Mouse (Mus musculus) neural tube, embryonic 13.5 days (tissue): Measurements from ENCODE around the gene Jag2. TPM values are rescaled to one million over a fixed set of nuclear protein-coding genes. Genes with fewer than 3 reads are reported as not detected.

Experiments
- ATAC-seq: fragments of 200-750 bp; cut with Nextera tagmentation; 2 replicates; pipeline ENCODE4 v1.8.0; 2017; ENCODE audit warnings: low read depth, mild to moderate bottlenecking, moderate TSS enrichment, moderate library complexity
- H3K27ac ChIP-seq: fragments of 300-500 bp; sonication (generic); replicated peaks from 2 replicates; pipeline ENCODE4 v1.5.1; 2015; ENCODE audit warnings: moderate library complexity, mild to moderate bottlenecking, inconsistent platforms
- H3K27me3 ChIP-seq: fragments of 300-500 bp; sonication (generic); 2 replicates; pipeline ENCODE4 v1.6.1; 2015; ENCODE audit warnings: mild to moderate bottlenecking, inconsistent platforms
- H3K36me3 ChIP-seq: fragments of 300-500 bp; sonication (generic); 2 replicates; pipeline ENCODE4 v1.6.1; 2015; ENCODE audit warnings: mild to moderate bottlenecking, inconsistent platforms
- H3K4me1 ChIP-seq: fragments of 300-500 bp; sonication (generic); replicated peaks from 2 replicates; pipeline ENCODE4 v1.6.1; 2015; ENCODE audit warnings: inconsistent platforms
- H3K4me2 ChIP-seq: fragments of 300-500 bp; sonication (generic); 2 replicates; pipeline ENCODE4 v1.6.1; 2015; ENCODE audit warnings: inconsistent platforms, mild to moderate bottlenecking, moderate library complexity
- H3K4me3 ChIP-seq: fragments of 300-500 bp; sonication (generic); 2 replicates; pipeline ENCODE4 v1.5.1; 2015; ENCODE audit warnings: mild to moderate bottlenecking, inconsistent platforms
- H3K9ac ChIP-seq: fragments of 300-500 bp; sonication (generic); 2 replicates; pipeline ENCODE4 v1.6.1; 2015; ENCODE audit warnings: moderate library complexity, mild to moderate bottlenecking, inconsistent platforms
- H3K9me3 ChIP-seq: fragments of 300-500 bp; sonication (generic); 2 replicates; pipeline ENCODE4 v1.6.1; 2016; ENCODE audit warnings: inconsistent platforms
- WGBS: fragments of 180-500 bp; shearing (Covaris S2); methylation state at CpG from one replicate; pipeline ENCODE4 v1.1.7; 2015; 5-methylcytosine and 5-hydroxymethylcytosine counted together
- polyA plus RNA-seq: library from polyadenylated mRNA; unstranded; fragments of >200 nt; fragmentation: Nextera tagmentation; extraction: Ambion mirVana; gene quantifications from 2 replicates; pipeline ENCODE4 v1.2.1, GENCODE M21; 2015

Jag2 gene
- polyA plus RNA-seq, 1 experiment from 2014 or later, result 8.6 TPM

GRCm38 (mm10) chr12:112894303-112894884 is 35.2 kb downstream of the Jag2 start:
- Histone ChIP-seq H3K36me3 (no peaks in the 10 kb centered on the region), H3K4me2 (no peak overlapping the region), H3K27ac (0 out of 2 replicates have a peak overlapping the region, but pooled peaks have one; percentile 33), H3K9ac (0 out of 2 replicates have a peak overlapping the region, but pooled peaks have one; percentile 22), H3K4me3 (no peak overlapping the region), H3K9me3 (no peaks in the 10 kb centered on the region), H3K4me1 (peaks cover 24% of the 10 kb centered on the region), H3K27me3 (no peaks in the 10 kb centered on the region; the same call in 1 of the 2 replicates)
- 69% methylated on average over 11 of the region's 11 CpGs for WGBS
- no peak for ATAC-seq

GRCm38 (mm10) chr12:112885465-112885864 is 44.1 kb downstream of the Jag2 start:
- Histone ChIP-seq H3K4me2 (no peak overlapping the region), H3K4me1 (no peaks in the 10 kb centered on the region), H3K27ac (no peak overlapping the region), H3K4me3 (no peak overlapping the region), H3K9me3 (no peaks in the 10 kb centered on the region), H3K27me3 (no peaks in the 10 kb centered on the region), H3K9ac (no peak overlapping the region), H3K36me3 (no peaks in the 10 kb centered on the region)
- no peak for ATAC-seq
- WGBS, result 57% methylated on average over 7 of the region's 7 CpGs

- no peak overlapping the region for H3K9ac ChIP-seq
- no peak overlapping the region for H3K4me2 ChIP-seq
- peaks cover 17% of the 10 kb centered on the region for H3K4me1 ChIP-seq
- no peaks in the 10 kb centered on the region for H3K9me3 ChIP-seq
- H3K36me3 ChIP-seq, result no peaks in the 10 kb centered on the region
- no peak overlapping the region for H3K27ac ChIP-seq
- peaks cover 38% of the 10 kb centered on the region for H3K27me3 ChIP-seq
- no peak overlapping the region for H3K4me3 ChIP-seq
- ATAC-seq, result no peak
- WGBS, result 75% methylated on average over 6 of the region's 6 CpGs
These were observed 48.2 kb downstream of the Jag2 start for GRCm38 (mm10) chr12:112881301-112881815.

- Histone ChIP-seq H3K27me3 (peaks cover 45% of the 10 kb centered on the region), H3K9me3 (no peaks in the 10 kb centered on the region), H3K4me2 (no peak overlapping the region), H3K36me3 (no peaks in the 10 kb centered on the region), H3K4me3 (no peak overlapping the region), H3K9ac (no peak overlapping the region), H3K4me1 (peaks cover 24% of the 10 kb centered on the region), H3K27ac (no peak overlapping the region)
- ATAC-seq, result no peak
- 83% methylated on average over 4 of the region's 4 CpGs for WGBS
These were observed 48.9 kb downstream of the Jag2 start for GRCm38 (mm10) chr12:112880661-112881060.

- H3K4me1 ChIP-seq, result peaks cover 24% of the 10 kb centered on the region
- no peaks in the 10 kb centered on the region for H3K9me3 ChIP-seq
- H3K27me3 ChIP-seq, result peaks cover 55% of the 10 kb centered on the region
- no peak overlapping the region for H3K4me2 ChIP-seq
- H3K27ac ChIP-seq, result no peak overlapping the region
- no peak overlapping the region for H3K4me3 ChIP-seq
- no peaks in the 10 kb centered on the region for H3K36me3 ChIP-seq
- WGBS, result 83% methylated on average over 5 of the region's 5 CpGs
- no peak for ATAC-seq
- no peak overlapping the region for H3K9ac ChIP-seq
These were observed 49.8 kb downstream of the Jag2 start for GRCm38 (mm10) chr12:112879731-112880130.

GRCm38 (mm10) chr12:112877607-112878020 is 52.0 kb downstream of the Jag2 start:
- H3K4me1 ChIP-seq, result peaks cover 33% of the 10 kb centered on the region
- H3K4me3 ChIP-seq, result peak overlapping the region; percentile 34
- H3K9me3 ChIP-seq, result no peaks in the 10 kb centered on the region
- no peak for ATAC-seq
- under 1% methylated on average over 29 of the region's 37 CpGs for WGBS
- peaks cover 76% of the 10 kb centered on the region for H3K27me3 ChIP-seq
- H3K4me2 ChIP-seq, result peak overlapping the region; percentile 60
- H3K36me3 ChIP-seq, result no peaks in the 10 kb centered on the region
- peak overlapping the region; percentile 59 for H3K9ac ChIP-seq
- H3K27ac ChIP-seq, result no peak overlapping the region

GRCm38 (mm10) chr12:112877073-112877576 is 52.5 kb downstream of the Jag2 start:
- H3K9ac ChIP-seq, result peak overlapping the region; percentile 59; the same call in 1 of the 2 replicates
- no peak for ATAC-seq
- no peaks in the 10 kb centered on the region for H3K9me3 ChIP-seq
- H3K27ac ChIP-seq, result no peak overlapping the region
- H3K4me2 ChIP-seq, result peak overlapping the region; percentile 60
- 5% methylated on average over 17 of the region's 17 CpGs for WGBS
- H3K4me1 ChIP-seq, result peaks cover 33% of the 10 kb centered on the region
- H3K36me3 ChIP-seq, result no peaks in the 10 kb centered on the region
- peak overlapping the region; percentile 34 for H3K4me3 ChIP-seq
- H3K27me3 ChIP-seq, result peaks cover 78% of the 10 kb centered on the region

GRCm38 (mm10) chr12:112876332-112877072 is 53.1 kb downstream of the Jag2 start:
- Histone ChIP-seq H3K9me3 (no peaks in the 10 kb centered on the region), H3K27ac (no peak overlapping the region), H3K4me2 (peak overlapping the region; percentile 37), H3K27me3 (peaks cover 82% of the 10 kb centered on the region), H3K9ac (peak overlapping the region; percentile 18; the same call in 1 of the 2 replicates), H3K36me3 (no peaks in the 10 kb centered on the region), H3K4me1 (peaks cover 33% of the 10 kb centered on the region), H3K4me3 (no peak overlapping the region)
- 4% methylated on average over 28 of the region's 28 CpGs for WGBS
- no peak; the same call in 1 of the 2 replicates for ATAC-seq

- no peak overlapping the region for H3K27ac ChIP-seq
- no peaks in the 10 kb centered on the region for H3K9me3 ChIP-seq
- H3K9ac ChIP-seq, result no peak overlapping the region
- H3K4me3 ChIP-seq, result no peak overlapping the region
- WGBS, result 23% methylated on average over 16 of the region's 16 CpGs
- H3K27me3 ChIP-seq, result peaks cover 84% of the 10 kb centered on the region
- no peaks in the 10 kb centered on the region for H3K36me3 ChIP-seq
- peaks cover 33% of the 10 kb centered on the region for H3K4me1 ChIP-seq
- H3K4me2 ChIP-seq, result no peak overlapping the region
- peak; percentile 38; the same call in 1 of the 2 replicates for ATAC-seq
These were observed 54.2 kb downstream of the Jag2 start for GRCm38 (mm10) chr12:112875225-112876013.

GRCm38 (mm10) chr12:112874199-112874598 is 55.4 kb downstream of the Jag2 start:
- H3K4me1 ChIP-seq, result peaks cover 39% of the 10 kb centered on the region
- no peak for ATAC-seq
- peak overlapping the region; percentile 50 for H3K4me2 ChIP-seq
- H3K27ac ChIP-seq, result no peak overlapping the region
- peak overlapping the region; percentile 53; the same call in 1 of the 2 replicates for H3K9ac ChIP-seq
- no peaks in the 10 kb centered on the region for H3K9me3 ChIP-seq
- no peaks in the 10 kb centered on the region for H3K36me3 ChIP-seq
- WGBS, result 13% methylated on average over 22 of the region's 22 CpGs
- H3K4me3 ChIP-seq, result peak overlapping the region; percentile 25
- H3K27me3 ChIP-seq, result peaks cover 76% of the 10 kb centered on the region

- WGBS, result 20% methylated on average over 18 of the region's 18 CpGs
- Histone ChIP-seq H3K4me1 (peaks cover 39% of the 10 kb centered on the region), H3K4me2 (peak overlapping the region; percentile 50), H3K27me3 (peaks cover 70% of the 10 kb centered on the region), H3K9me3 (no peaks in the 10 kb centered on the region), H3K4me3 (peak overlapping the region; percentile 25), H3K27ac (no peak overlapping the region), H3K36me3 (no peaks in the 10 kb centered on the region), H3K9ac (peak overlapping the region; percentile 53; the same call in 1 of the 2 replicates)
- ATAC-seq, result peak; percentile 36; the same call in 1 of the 2 replicates
These were observed 56.0 kb downstream of the Jag2 start for GRCm38 (mm10) chr12:112873452-112874190.
